Mouse (Mus musculus) liver, embryonic 16.5 days (tissue): Measurements from ENCODE around the gene Gtf3c5. TPM values are rescaled to one million over a fixed set of nuclear protein-coding genes. Genes with fewer than 3 reads are reported as not detected.

Experiments
- ATAC-seq: fragments of 200-750 bp; cut with Nextera tagmentation; 2 replicates; pipeline ENCODE4 v1.8.0; 2017; ENCODE audit warnings: low read depth, mild to moderate bottlenecking, moderate number of reproducible peaks, moderate library complexity
- H3K27ac ChIP-seq: fragments of 300-500 bp; sonication (generic); 2 replicates; pipeline ENCODE4 v1.5.1; 2014; ENCODE audit warnings: mild to moderate bottlenecking, low read length
- H3K27me3 ChIP-seq: fragments of 300-500 bp; sonication (generic); 2 replicates; pipeline ENCODE4 v1.6.1; 2014; ENCODE audit warnings: low read depth, low read length, mixed read lengths; ENCODE audit not compliant: control insufficient read depth, insufficient read depth
- H3K36me3 ChIP-seq: fragments of 300-500 bp; sonication (generic); 2 replicates; pipeline ENCODE4 v1.6.1; 2014; ENCODE audit warnings: mild to moderate bottlenecking; ENCODE audit not compliant: control insufficient read depth, insufficient read depth
- H3K4me1 ChIP-seq: fragments of 300-500 bp; sonication (generic); 2 replicates; pipeline ENCODE4 v1.6.1; 2014; ENCODE audit warnings: low read depth, low read length, mixed read lengths; ENCODE audit not compliant: control insufficient read depth
- H3K4me2 ChIP-seq: fragments of 300-500 bp; sonication (generic); 2 replicates; pipeline ENCODE4 v1.6.1; 2014; ENCODE audit warnings: low read depth, low read length, mixed read lengths
- H3K4me3 ChIP-seq: fragments of 300-500 bp; sonication (generic); 2 replicates; pipeline ENCODE4 v1.5.1; 2014; ENCODE audit warnings: low read depth, mild to moderate bottlenecking, low read length
- H3K9ac ChIP-seq: fragments of 300-500 bp; sonication (generic); 2 replicates; pipeline ENCODE4 v1.6.1; 2014; ENCODE audit warnings: low read depth, low read length
- H3K9me3 ChIP-seq: fragments of 300-500 bp; sonication (generic); replicated peaks from 2 replicates; pipeline ENCODE4 v1.6.1; 2016; ENCODE audit warnings: low read length; ENCODE audit not compliant: control insufficient read depth
- WGBS: fragments of 180-500 bp; shearing (Covaris S2); extraction: QIAGEN DNeasy Blood & Tissue Kit; methylation state at CpG from one replicate; pipeline ENCODE4 v1.1.7; 2014; ENCODE audit not compliant: insufficient replicate concordance; 5-methylcytosine and 5-hydroxymethylcytosine counted together
- microRNA-seq: library from miRNA; unstranded; fragments of <30 nt; microRNA quantifications from one replicate; pipeline ENCODE4, GENCODE M21; 2016
- polyA plus RNA-seq: library from polyadenylated mRNA; unstranded; fragments of >200 nt; fragmentation: Nextera tagmentation; extraction: Ambion mirVana; gene quantifications from 2 replicates; pipeline ENCODE4 v1.2.1, GENCODE M21; 2015

Gene Gtf3c5
- polyA plus RNA-seq, 1 experiment from 2014 or later: 12.1 TPM

GRCm38 (mm10) chr2:28518231-28518630 is 65.3 kb downstream of the Gtf3c5 start:
- 71% methylated on average over 2 of the region's 2 CpGs for WGBS

GRCm38 (mm10) chr2:28517206-28517909 is 66.2 kb downstream of the Gtf3c5 start:
- WGBS: 32% methylated on average over 5 of the region's 5 CpGs
- H3K27ac ChIP-seq: no peak overlapping the region
- peak; percentile 60; the same call in 1 of the 2 replicates for ATAC-seq
- H3K4me2 ChIP-seq: no peak overlapping the region
- no peaks in the 10 kb centered on the region for H3K36me3 ChIP-seq
- no peak overlapping the region for H3K4me3 ChIP-seq
- H3K4me1 ChIP-seq: peaks cover 5% of the 10 kb centered on the region; the same call in 1 of the 2 replicates
- no peaks in the 10 kb centered on the region for H3K9me3 ChIP-seq
- H3K27me3 ChIP-seq: peaks cover 19% of the 10 kb centered on the region
- no peak overlapping the region for H3K9ac ChIP-seq

More at GRCm38 (mm10) chr2:28518231-28518630, 65.3 kb downstream of the Gtf3c5 start:
- Histone ChIP-seq H3K4me1 (peaks cover 4% of the 10 kb centered on the region; the same call in 1 of the 2 replicates), H3K27me3 (peaks cover 10% of the 10 kb centered on the region), H3K9ac (no peak overlapping the region), H3K4me3 (no peak overlapping the region), H3K9me3 (no peaks in the 10 kb centered on the region), H3K36me3 (no peaks in the 10 kb centered on the region), H3K4me2 (no peak overlapping the region), H3K27ac (no peak overlapping the region)
- no peak for ATAC-seq

Small RNAs within 50 kb of the gene (microRNA-seq; reads per million reads assigned to microRNA genes)
- gene Gm22824: not detected

Other genes starting within 250 kb of the Gtf3c5 start
- gene Ppp1r26, start 137.0 kb downstream of the Gtf3c5 start, polyA plus RNA-seq: 0.06 and 0.14 TPM in 2 replicates
- gene 1700007K13Rik, start 117.4 kb downstream of the Gtf3c5 start, polyA plus RNA-seq: not detected in 2 replicates
- 21.5 and 22.3 TPM in 2 replicates for gene Mrps2, start 115.7 kb downstream of the Gtf3c5 start, polyA plus RNA-seq
- gene Gbgt1, start 86.9 kb downstream of the Gtf3c5 start, polyA plus RNA-seq: 0.28 and 0.70 TPM in 2 replicates
- 1.1 and 1.3 TPM in 2 replicates for gene Gm10134, start 77.7 kb downstream of the Gtf3c5 start, polyA plus RNA-seq
- gene Ralgds, start 70.6 kb downstream of the Gtf3c5 start, polyA plus RNA-seq: 2.3 TPM in 2 replicates
- gene Cel, start 20.3 kb downstream of the Gtf3c5 start, polyA plus RNA-seq: 1.6 and 9.7 TPM in 2 replicates
- 88.7 and 89.4 TPM in 2 replicates for gene Gfi1b, start 38.2 kb upstream of the Gtf3c5 start, polyA plus RNA-seq
- gene Tsc1, start 57.5 kb upstream of the Gtf3c5 start, polyA plus RNA-seq: 9.6 and 9.8 TPM in 2 replicates
- 2.8 and 3.3 TPM in 2 replicates for gene Spaca9, start 116.0 kb upstream of the Gtf3c5 start, polyA plus RNA-seq
- gene Ak8, start 116.4 kb upstream of the Gtf3c5 start, polyA plus RNA-seq: 0.39 and 0.52 TPM in 2 replicates